Mouse (Mus musculus) myocyte (in vitro differentiated cells): ENCODE data around the gene Zfp68. TPM values are rescaled to one million over a fixed set of nuclear protein-coding genes. Genes with fewer than 3 reads are reported as not detected.
"Not testable (repeated sequence)": the region's sequence is repeated elsewhere in the genome, so short reads cannot be mapped to it uniquely, and the experiment has no call there.

Experiments
- H3K27me3 ChIP-seq: one replicate; pipeline ENCODE4 v1.6.1; 2011; ENCODE audit not compliant: control insufficient read depth, insufficient read depth, insufficient read length
- H3K36me3 ChIP-seq: one replicate; pipeline ENCODE4 v1.6.1; 2011; ENCODE audit not compliant: control insufficient read depth, insufficient read depth
- H3K4me2 ChIP-seq: one replicate; pipeline ENCODE4 v1.6.1; 2011; ENCODE audit warnings: low read depth, control low read depth
- H3K4me3 ChIP-seq: one replicate; pipeline ENCODE4 v1.5.1; 2011; ENCODE audit warnings: mild to moderate bottlenecking, control low read depth, moderate library complexity
- H3K79me2 ChIP-seq: one replicate; pipeline ENCODE4 v1.6.1; 2011; ENCODE audit not compliant: control insufficient read depth, insufficient read depth
- H3ac ChIP-seq: one replicate; pipeline ENCODE4 v1.6.1; 2011; ENCODE audit not compliant: control insufficient read depth, insufficient read length
- CEBPB ChIP-seq: IDR thresholded peaks from 2 replicates; pipeline ENCODE4 v1.6.1; 2011; ENCODE audit warnings: mild to moderate bottlenecking, moderate library complexity; ENCODE audit not compliant: poor library complexity, insufficient read depth, severe bottlenecking
- E2F4 ChIP-seq: IDR thresholded peaks from one replicate; pipeline ENCODE4 v1.6.1; 2011; ENCODE audit warnings: mild to moderate bottlenecking, control low read depth, moderate library complexity; ENCODE audit not compliant: insufficient read depth
- MAX ChIP-seq: IDR thresholded peaks from one replicate; pipeline ENCODE4 v1.6.1; 2011; ENCODE audit warnings: low read depth, mild to moderate bottlenecking, control low read depth
- MYOD1 ChIP-seq, 3 experiments: IDR thresholded peaks; one replicate each; pipeline ENCODE4 v1.6.1; 2011; ENCODE audit warnings: control low read depth in 2 of 3, low read depth in 2 of 3, mild to moderate bottlenecking in 2 of 3, moderate library complexity in 1 of 3; ENCODE audit not compliant: insufficient read length in 2 of 3, control insufficient read depth in 1 of 3
- MYOG ChIP-seq, 3 experiments: IDR thresholded peaks; one replicate each; pipeline ENCODE4 v1.6.1; 2011; ENCODE audit warnings: control low read depth in 2 of 3, low read depth in 2 of 3, mild to moderate bottlenecking in 2 of 3; ENCODE audit not compliant: insufficient read length in 2 of 3, control insufficient read depth in 1 of 3, insufficient read depth in 1 of 3
- POLR2A ChIP-seq: IDR thresholded peaks from one replicate; pipeline ENCODE4 v1.6.1; 2011; ENCODE audit warnings: low read depth, mild to moderate bottlenecking, control low read depth, moderate library complexity; ENCODE audit not compliant: insufficient read length
- POLR2AphosphoS2 ChIP-seq: IDR thresholded peaks from one replicate; pipeline ENCODE4 v1.6.1; 2011; ENCODE audit warnings: low read depth, control low read depth; ENCODE audit not compliant: insufficient read length
- REST ChIP-seq: IDR thresholded peaks from one replicate; pipeline ENCODE4 v1.6.1; 2011; ENCODE audit warnings: mild to moderate bottlenecking, control low read depth, moderate library complexity; ENCODE audit not compliant: insufficient read depth, insufficient read length
- SRF ChIP-seq: IDR thresholded peaks from one replicate; pipeline ENCODE4 v1.6.1; 2011; ENCODE audit warnings: low read depth; ENCODE audit not compliant: control insufficient read depth, insufficient read length
- TCF12 ChIP-seq: IDR thresholded peaks from one replicate; pipeline ENCODE4 v1.6.1; 2011; ENCODE audit warnings: mild to moderate bottlenecking, control low read depth; ENCODE audit not compliant: poor library complexity, insufficient read depth, severe bottlenecking
- TCF3 ChIP-seq: IDR thresholded peaks from one replicate; pipeline ENCODE4 v1.6.1; 2011; ENCODE audit warnings: low read depth, control low read depth; ENCODE audit not compliant: insufficient read length
- USF1 ChIP-seq: IDR thresholded peaks from one replicate; pipeline ENCODE4 v1.6.1; 2011; ENCODE audit warnings: low read depth, mild to moderate bottlenecking, control low read depth, moderate library complexity
- polyA plus RNA-seq: library from polyadenylated mRNA; unstranded; fragments of >200 nt; fragmentation: generic; extraction: Trizol; gene quantifications from one replicate; pipeline ENCODE4 v1.2.1, GENCODE M21; 2012; ENCODE audit warnings: missing spikeins

Zfp68 gene
- polyA plus RNA-seq, 1 experiment, result 5.7 TPM

DNA sequence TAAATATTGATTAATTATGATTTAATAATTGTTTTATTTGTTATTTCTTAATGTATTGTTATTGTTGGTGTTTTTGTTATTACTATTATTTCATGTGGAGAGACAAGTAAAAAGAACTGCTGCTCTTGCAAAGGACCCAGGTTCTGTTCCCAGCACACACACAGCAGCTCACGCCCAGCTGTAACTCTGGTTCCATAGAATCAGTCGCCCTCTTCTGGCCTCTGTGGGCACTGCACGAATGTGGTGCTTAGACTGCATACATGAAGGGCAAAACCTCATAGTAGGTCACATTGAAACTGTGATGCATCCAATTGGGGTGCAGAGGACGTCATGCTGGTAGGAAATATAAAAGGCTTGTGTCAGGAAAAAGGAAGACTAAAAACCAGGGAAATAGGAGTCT, 47.9 kb downstream of the Zfp68 start:
- H3K27me3 ChIP-seq, result no peaks in the 10 kb centered on the region
- no peaks in the 10 kb centered on the region for H3K79me2 ChIP-seq
- H3K4me3 ChIP-seq, result no peak overlapping the region
- TF ChIP-seq POLR2A, result no peak
- no peak for TF ChIP-seq POLR2AphosphoS2
- TF ChIP-seq E2F4, result no peak
- TF ChIP-seq MAX, result no peak
- no peak for TF ChIP-seq USF1
- no peak for TF ChIP-seq REST
- no peak for TF ChIP-seq TCF12
- no peak for TF ChIP-seq MYOG (IDR thresholded peaks at IDR 0.05; ENCODE audit: control insufficient read depth in 1 of 3, insufficient read depth in 1 of 3, insufficient read length in 2 of 3, low read depth in 2 of 3)
- TF ChIP-seq MYOD1 (IDR thresholded peaks at IDR 0.05; ENCODE audit: control insufficient read depth in 1 of 3, insufficient read length in 2 of 3, low read depth in 2 of 3), result no peak
- TF ChIP-seq TCF3, result no peak
- no peak for TF ChIP-seq CEBPB
- TF ChIP-seq SRF, result no peak
- H3K36me3 ChIP-seq, result no peaks in the 10 kb centered on the region
- no peak overlapping the region for H3ac ChIP-seq
- no peak overlapping the region for H3K4me2 ChIP-seq

DNA sequence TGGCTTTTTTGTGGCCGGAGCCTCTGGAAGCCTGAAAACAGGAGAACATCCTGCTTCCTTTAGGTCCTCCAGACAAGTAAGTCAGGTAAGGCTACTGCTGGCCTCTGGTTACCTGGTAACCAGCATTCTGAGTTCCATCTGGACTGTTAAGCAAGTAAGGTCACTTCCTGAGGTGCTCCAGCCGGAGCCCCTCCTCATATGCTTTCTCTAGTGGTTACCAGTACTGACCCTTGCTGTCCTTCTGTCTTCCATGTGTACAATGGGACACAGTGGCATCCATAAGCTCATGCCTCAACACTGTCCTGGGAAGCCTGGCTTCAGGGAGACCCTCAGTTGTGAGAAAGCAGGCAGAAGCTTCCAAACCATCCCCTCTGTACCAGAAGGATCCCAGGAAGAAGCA, 54.9 kb downstream of the Zfp68 start, which contains the start of gene 1700123K08Rik:
1700123K08Rik (minus strand) TSS at position 101 of the 400 bp plus-strand sequence.
- not testable (repeated sequence) for H3K36me3 ChIP-seq, H3K27me3 ChIP-seq, H3K4me3 ChIP-seq, H3K4me2 ChIP-seq, H3K79me2 ChIP-seq, H3ac ChIP-seq

Other genes with a start within 250 kb of the Zfp68 start
- 2.1 TPM for gene Zfp157, start 178.3 kb downstream of the Zfp68 start, polyA plus RNA-seq
- not detected for gene 1700123K08Rik, start 55.0 kb downstream of the Zfp68 start, polyA plus RNA-seq
- 1.3 TPM for gene A430033K04Rik, start 3.1 kb upstream of the Zfp68 start, polyA plus RNA-seq
- gene Fam20c, start 134.8 kb upstream of the Zfp68 start, polyA plus RNA-seq, result 37.5 TPM
- gene Gm5294, start 200.3 kb upstream of the Zfp68 start, polyA plus RNA-seq, result not detected